Mouse (Mus musculus) bone marrow macrophage, adult 2 months (primary cell): ENCODE measurements around the gene Slc38a8.

ENCODE experiments used
- CTCF ChIP-seq: IDR thresholded peaks from 2 replicates; pipeline ENCODE4 v1.5.1; 2012; ENCODE audit warnings: low read depth, mild to moderate bottlenecking, low read length, moderate library complexity
- POLR2A ChIP-seq: IDR thresholded peaks from 2 replicates; pipeline ENCODE4 v1.6.1; 2012; ENCODE audit warnings: mild to moderate bottlenecking, low read depth, low read length, borderline replicate concordance

GRCm38 (mm10) chr8:119514940-119515339, 13.4 kb upstream of the Slc38a8 start:
- TF ChIP-seq POLR2A (no peak), CTCF (no peak)
